Mouse (Mus musculus): ENCODE results near the gene Nt5c3b. TPM values are rescaled to one million over a fixed set of nuclear protein-coding genes. Genes with fewer than 3 reads are reported as not detected.

Gene Nt5c3b
- total and polyA plus RNA-seq, 2 experiments from 2014 or later: 58.5 to 111 TPM

- no peak for TF ChIP-seq CTCF (IDR thresholded peaks at IDR 0.05)
- 95% methylated on average over 10 of the region's 10 CpGs for WGBS
- Histone ChIP-seq H3K36me3 (ENCODE audit: insufficient read depth, low read length) (peaks cover 23% of the 10 kb centered on the region; the same call in 1 of the 2 replicates), H3K4me1 (ENCODE audit: insufficient read depth, low read length) (no peaks in the 10 kb centered on the region), H3K4me3 (ENCODE audit: low read depth, low read length) (no peak overlapping the region), H3K27ac (ENCODE audit: low read depth, low read length) (no peak overlapping the region), H3K9me3 (ENCODE audit: low read length) (no peaks in the 10 kb centered on the region), H3K9ac (replicated peaks; ENCODE audit: low read length, poor library complexity, severe bottlenecking) (no peak overlapping the region), H3K27me3 (ENCODE audit: insufficient read depth, low read length) (no peaks in the 10 kb centered on the region), H3K4me2 (ENCODE audit: low read depth, low read length, poor library complexity, severe bottlenecking) (no peak overlapping the region)
- ATAC-seq (ENCODE audit: low FRiP score) (no peak), DNase-seq (ENCODE audit: low spot score) (no peak)
Observed at GRCm38 (mm10) chr11:100462699-100463098, 21.1 kb upstream of the Nt5c3b start.

GRCm38 (mm10) chr11:100457711-100458110 lies 16.1 kb upstream of the Nt5c3b start:
- Histone ChIP-seq H3K27me3 (ENCODE audit: insufficient read depth, low read length) (no peaks in the 10 kb centered on the region), H3K9ac (replicated peaks; ENCODE audit: low read length, poor library complexity, severe bottlenecking) (no peak overlapping the region), H3K4me2 (ENCODE audit: low read depth, low read length, poor library complexity, severe bottlenecking) (no peak overlapping the region), H3K36me3 (ENCODE audit: insufficient read depth, low read length) (peaks cover 13% of the 10 kb centered on the region; the same call in 1 of the 2 replicates), H3K27ac (ENCODE audit: low read depth, low read length) (no peak overlapping the region), H3K9me3 (ENCODE audit: low read length) (no peaks in the 10 kb centered on the region), H3K4me3 (ENCODE audit: low read depth, low read length) (no peak overlapping the region), H3K4me1 (ENCODE audit: insufficient read depth, low read length) (no peaks in the 10 kb centered on the region)
- ATAC-seq (ENCODE audit: low FRiP score): no peak
- WGBS: 93% methylated on average over 5 of the region's 5 CpGs
- DNase-seq (ENCODE audit: low spot score): no peak
- no peak for TF ChIP-seq CTCF (IDR thresholded peaks at IDR 0.05)

- Histone ChIP-seq H3K9ac (replicated peaks; ENCODE audit: low read length, poor library complexity, severe bottlenecking) (no peak overlapping the region), H3K4me3 (ENCODE audit: low read depth, low read length) (no peak overlapping the region), H3K4me1 (ENCODE audit: insufficient read depth, low read length) (no peaks in the 10 kb centered on the region), H3K4me2 (ENCODE audit: low read depth, low read length, poor library complexity, severe bottlenecking) (no peak overlapping the region), H3K36me3 (ENCODE audit: insufficient read depth, low read length) (peaks cover 9% of the 10 kb centered on the region; the same call in 1 of the 2 replicates), H3K27ac (ENCODE audit: low read depth, low read length) (no peak overlapping the region), H3K9me3 (ENCODE audit: low read length) (no peaks in the 10 kb centered on the region), H3K27me3 (ENCODE audit: insufficient read depth, low read length) (no peaks in the 10 kb centered on the region)
- WGBS: 86% methylated on average over 4 of the region's 4 CpGs
- DNase-seq (ENCODE audit: low spot score) (no peak), ATAC-seq (ENCODE audit: low FRiP score) (no peak)
- TF ChIP-seq CTCF (IDR thresholded peaks at IDR 0.05): no peak
Observed at GRCm38 (mm10) chr11:100457247-100457646, 15.6 kb upstream of the Nt5c3b start.

GRCm38 (mm10) chr11:100442625-100443024 lies 1.0 kb upstream of the Nt5c3b start:
- 0 out of 2 replicates have a peak, but pooled peaks cover 2% of the 10 kb centered on the region for H3K36me3 ChIP-seq (ENCODE audit: insufficient read depth, low read length)
- H3K4me1 ChIP-seq (ENCODE audit: insufficient read depth, low read length): peaks cover 7% of the 10 kb centered on the region
- H3K9ac ChIP-seq (replicated peaks; ENCODE audit: low read length, poor library complexity, severe bottlenecking): no peak overlapping the region
- DNase-seq (ENCODE audit: low spot score): no peak
- H3K4me2 ChIP-seq (ENCODE audit: low read depth, low read length, poor library complexity, severe bottlenecking): no peak overlapping the region
- H3K9me3 ChIP-seq (ENCODE audit: low read length): no peaks in the 10 kb centered on the region
- H3K27me3 ChIP-seq (ENCODE audit: insufficient read depth, low read length): no peaks in the 10 kb centered on the region
- H3K27ac ChIP-seq (ENCODE audit: low read depth, low read length): no peak overlapping the region
- no peak overlapping the region for H3K4me3 ChIP-seq (ENCODE audit: low read depth, low read length)
- 80% methylated on average over 6 of the region's 6 CpGs for WGBS
- no peak for TF ChIP-seq CTCF (IDR thresholded peaks at IDR 0.05)
- ATAC-seq (ENCODE audit: low FRiP score): no peak

DNA sequence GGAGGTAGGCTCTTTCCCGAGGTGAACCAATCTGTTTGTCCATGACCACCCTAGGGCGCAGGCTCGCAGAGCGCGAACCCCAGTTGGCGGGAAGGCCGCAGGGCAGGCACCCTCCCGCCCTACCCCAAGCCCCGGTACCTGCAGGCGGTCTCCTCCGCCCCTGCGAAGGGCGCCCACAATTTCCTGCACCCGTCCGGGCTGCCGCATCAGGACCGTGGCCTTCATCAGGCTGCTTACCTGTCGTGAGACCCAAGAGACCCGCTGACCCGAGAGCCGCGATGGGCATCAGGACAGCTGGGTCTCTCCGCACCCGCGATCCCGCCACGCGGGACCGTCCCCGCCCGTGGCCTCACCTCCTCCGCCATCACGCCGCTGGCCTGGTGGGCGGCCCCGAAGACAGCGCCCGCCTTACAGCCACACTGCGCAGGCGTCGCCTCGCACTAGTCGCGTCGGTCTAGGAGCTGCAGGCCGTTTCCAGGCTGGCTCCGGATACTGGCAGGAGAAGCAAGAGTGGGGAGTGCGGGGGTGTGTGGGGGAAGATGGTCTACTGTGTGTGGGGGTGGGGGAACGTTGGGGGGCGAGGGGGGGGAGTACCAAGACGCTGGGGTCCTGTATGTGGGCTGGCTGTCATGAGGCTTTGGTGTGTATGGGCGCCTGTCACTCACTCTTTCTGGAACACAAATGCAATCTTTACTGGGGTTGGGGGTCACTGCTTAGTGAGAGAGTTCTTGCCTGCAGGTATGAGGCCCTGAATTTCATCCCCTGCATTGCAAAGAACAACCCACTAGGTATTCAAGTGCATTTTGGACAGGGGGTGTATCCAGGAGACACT lies 701 bp downstream of the Nt5c3b start:
- H3K4me2 ChIP-seq (ENCODE audit: low read depth, low read length, poor library complexity, severe bottlenecking): peak overlapping the region; percentile 87
- 1% methylated on average over 51 of the region's 52 CpGs for WGBS
- peak overlapping the region; percentile 75 for H3K27ac ChIP-seq (ENCODE audit: low read depth, low read length)
- peak overlapping the region; percentile 86 for H3K4me3 ChIP-seq (ENCODE audit: low read depth, low read length)
- H3K9ac ChIP-seq (replicated peaks; ENCODE audit: low read length, poor library complexity, severe bottlenecking): peak overlapping the region; percentile 90
- no peaks in the 10 kb centered on the region for H3K9me3 ChIP-seq (ENCODE audit: low read length)
- no peaks in the 10 kb centered on the region for H3K27me3 ChIP-seq (ENCODE audit: insufficient read depth, low read length)
- TF ChIP-seq CTCF (IDR thresholded peaks at IDR 0.05): 0 out of 2 replicates have a peak, but pooled peaks have one; percentile 2
- peaks cover 10% of the 10 kb centered on the region for H3K36me3 ChIP-seq (ENCODE audit: insufficient read depth, low read length)
- H3K4me1 ChIP-seq (ENCODE audit: insufficient read depth, low read length): peaks cover 7% of the 10 kb centered on the region
- DNase-seq (ENCODE audit: low spot score) (peak; percentile 89), ATAC-seq (ENCODE audit: low FRiP score) (peak; percentile 95)

GRCm38 (mm10) chr11:100437901-100438300 lies 3.7 kb downstream of the Nt5c3b start:
- Histone ChIP-seq H3K4me2 (ENCODE audit: low read depth, low read length, poor library complexity, severe bottlenecking) (no peak overlapping the region), H3K4me3 (ENCODE audit: low read depth, low read length) (no peak overlapping the region), H3K27me3 (ENCODE audit: insufficient read depth, low read length) (no peaks in the 10 kb centered on the region), H3K9me3 (ENCODE audit: low read length) (no peaks in the 10 kb centered on the region), H3K9ac (replicated peaks; ENCODE audit: low read length, poor library complexity, severe bottlenecking) (no peak overlapping the region), H3K36me3 (ENCODE audit: insufficient read depth, low read length) (peaks cover 16% of the 10 kb centered on the region), H3K27ac (ENCODE audit: low read depth, low read length) (no peak overlapping the region), H3K4me1 (ENCODE audit: insufficient read depth, low read length) (peaks cover 7% of the 10 kb centered on the region)
- DNase-seq (ENCODE audit: low spot score) (no peak), ATAC-seq (ENCODE audit: low FRiP score) (no peak)
- WGBS: 64% methylated on average over 1 of the region's 1 CpGs
- no peak for TF ChIP-seq CTCF (IDR thresholded peaks at IDR 0.05)

Data from midbrain, postnatal 0 days (tissue).